Mouse (Mus musculus) liver, adult 10 weeks (tissue): ENCODE measurements around the gene Gm28042. TPM values are rescaled to one million over a fixed set of nuclear protein-coding genes. Genes with fewer than 3 reads are reported as not detected.

Experiments
- polyA plus RNA-seq: library from polyadenylated mRNA; stranded (reverse); fragments of 350-450 nt; fragmentation: Illumina TruSeq; extraction: RNeasy Lipid Tissue Mini Kit (QIAGEN cat#74804); gene quantifications from one replicate; pipeline ENCODE4 v1.2.3, GENCODE M21; 2014; ENCODE audit warnings: low read depth, low replicate concordance

Gm28042 gene
- not detected for polyA plus RNA-seq

DNA sequence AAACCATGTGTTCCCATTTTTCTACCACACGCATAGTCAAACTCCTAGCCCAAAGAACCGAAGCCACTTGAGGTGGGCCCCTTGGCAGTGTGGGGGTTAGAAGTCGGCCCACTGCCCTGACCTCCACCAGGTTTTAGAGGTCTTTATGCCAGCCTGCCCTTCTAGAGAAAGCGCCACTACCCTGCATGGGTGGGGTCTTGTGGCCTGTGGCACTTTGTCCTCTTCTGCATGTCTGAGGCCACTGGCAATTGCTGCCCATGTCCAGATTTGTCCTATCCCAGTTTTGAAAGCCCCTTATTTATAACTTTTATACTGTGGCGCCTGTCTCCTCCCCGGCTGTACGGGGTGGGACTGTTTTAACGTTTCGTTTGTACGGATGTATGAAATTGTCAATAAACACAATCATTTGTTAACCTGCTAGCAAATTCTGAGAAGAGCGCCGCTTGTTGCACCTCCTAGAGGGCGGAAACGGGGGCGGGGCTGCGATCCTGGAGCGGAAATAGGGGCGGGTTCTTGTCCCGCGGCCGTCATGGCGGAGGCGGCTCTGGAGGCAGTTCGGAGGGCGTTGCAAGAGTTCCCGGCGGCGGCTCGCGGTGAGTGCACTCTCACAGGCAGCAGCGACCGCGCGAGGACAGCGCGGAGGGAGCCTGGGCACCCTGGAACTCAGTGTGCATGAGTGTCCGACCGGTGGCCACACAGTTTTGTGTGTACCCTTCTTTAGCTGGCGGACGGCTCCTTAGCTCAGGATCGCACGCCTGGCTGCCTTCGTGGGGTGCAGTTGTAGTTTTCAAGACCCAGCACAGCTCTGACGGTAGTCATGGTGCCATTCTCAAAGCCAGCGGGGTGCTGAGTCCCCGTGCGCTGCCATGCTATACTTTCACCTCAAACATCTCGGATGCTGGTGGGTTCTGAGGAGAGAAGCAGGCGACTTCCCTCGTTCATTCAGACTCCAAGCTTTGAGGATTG, at the start of gene Gm28042, which contains the start of gene Jmjd7:
Gene Gm28042 (plus strand): TSS at position 510 of the 966 bp plus-strand sequence.
Gene Jmjd7 (plus strand): TSS at position 500 of the 966 bp plus-strand sequence.

DNA sequence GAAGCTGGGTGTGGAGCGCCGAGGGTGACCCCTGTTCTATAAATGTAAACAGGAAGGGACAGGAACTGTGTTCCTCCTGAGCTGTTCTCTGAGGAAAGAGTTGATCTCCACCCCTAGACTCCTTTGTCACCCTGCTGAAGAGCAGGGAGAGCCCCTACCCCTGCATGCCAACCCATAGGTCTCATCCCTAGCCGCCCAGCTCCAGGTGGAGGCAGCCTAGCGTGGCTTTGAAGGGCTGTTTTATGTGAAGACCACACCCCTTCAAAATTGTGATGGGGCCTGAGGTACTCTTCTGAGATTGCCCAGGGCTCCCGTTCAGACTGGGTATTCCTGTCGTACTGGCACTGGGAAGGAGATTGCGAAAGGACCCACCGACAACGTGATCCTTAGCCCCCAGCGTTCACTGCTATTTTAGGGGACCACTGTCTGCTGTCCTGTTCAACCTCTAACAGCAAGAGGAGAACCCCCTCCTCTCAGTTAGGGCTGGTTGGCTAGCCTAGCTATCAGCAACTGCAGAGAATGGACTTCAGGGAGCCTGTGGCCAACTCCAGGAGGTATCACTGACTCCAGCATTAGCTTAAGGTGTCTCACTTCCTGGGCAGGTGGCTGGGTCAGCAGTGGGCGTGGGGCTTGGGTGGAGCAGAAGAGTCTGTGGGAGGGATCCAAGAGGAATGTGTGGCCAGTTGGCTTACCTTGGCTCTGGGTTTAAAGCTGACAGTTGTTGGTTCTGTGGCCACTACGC, 5.6 kb downstream of the Gm28042 start, which contains the start of gene Pla2g4b:
Gene Pla2g4b (plus strand): TSS at position 692 of the 742 bp plus-strand sequence.

Other genes starting within 250 kb of the Gm28042 start
- gene Rpap1, start 240.0 kb upstream of the Gm28042 start, polyA plus RNA-seq: 0.29 TPM
- 0.11 TPM for gene Tyro3, start 229.8 kb upstream of the Gm28042 start, polyA plus RNA-seq
- gene Mga, start 130.3 kb upstream of the Gm28042 start, polyA plus RNA-seq: 8.6 TPM
- 0.79 TPM for gene Mapkbp1, start 54.8 kb upstream of the Gm28042 start, polyA plus RNA-seq
- 1.1 TPM for gene Jmjd7, start within 50 bp of the Gm28042 start, polyA plus RNA-seq
- gene Pla2g4b, start 5.9 kb downstream of the Gm28042 start, polyA plus RNA-seq: 0.21 TPM
- 3.3 TPM for gene Ehd4, start 127.1 kb downstream of the Gm28042 start, polyA plus RNA-seq
- gene Pla2g4e, start 217.8 kb downstream of the Gm28042 start, polyA plus RNA-seq: not detected